Mouse (Mus musculus): ENCODE data around the gene Hoxc12.

Hoxc12 gene

DNA sequence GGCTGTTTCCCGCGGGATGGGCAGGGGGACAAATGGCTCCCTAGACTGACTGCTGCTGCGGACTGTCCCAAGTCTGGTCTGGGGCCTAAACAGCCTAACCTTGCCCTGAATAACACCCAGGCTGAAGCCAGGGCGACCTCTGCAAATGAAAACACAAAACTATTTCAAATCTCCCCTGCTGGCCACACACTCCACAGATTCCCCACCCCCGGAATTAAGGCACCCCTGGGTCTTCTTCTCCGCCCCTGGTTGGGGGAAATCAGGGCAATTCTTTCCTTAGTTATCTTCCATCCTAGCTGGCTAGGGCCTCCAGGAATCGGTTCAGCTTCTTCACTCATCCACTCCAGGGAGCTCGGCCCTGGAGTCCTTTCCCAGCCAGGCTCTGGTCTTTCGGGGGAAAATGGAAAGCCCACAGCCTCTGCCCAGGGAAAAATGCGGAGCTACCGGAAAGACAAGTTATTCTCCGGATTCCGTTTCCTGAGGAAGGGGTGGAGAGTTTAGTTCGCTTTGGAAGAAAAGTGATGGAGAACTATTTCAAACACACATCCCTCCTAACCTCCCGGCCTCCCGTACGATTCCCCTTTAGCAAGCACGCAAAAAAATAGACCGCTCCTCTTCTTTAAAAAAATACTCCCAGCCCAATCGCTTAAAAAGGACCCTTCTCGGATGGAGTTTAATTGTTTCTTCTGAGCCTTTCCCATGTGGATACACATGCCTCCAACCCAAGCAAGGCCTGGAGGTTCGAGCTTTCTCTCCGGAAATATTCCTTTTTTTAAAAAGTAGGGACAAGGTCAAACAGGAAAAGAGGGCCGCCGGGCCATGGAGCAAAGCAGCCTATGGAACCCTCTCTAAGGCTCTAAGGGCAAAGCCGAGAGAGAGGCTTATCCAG lies 28.7 kb downstream of the Hoxc12 start:
- no peak for DNase-seq

DNA sequence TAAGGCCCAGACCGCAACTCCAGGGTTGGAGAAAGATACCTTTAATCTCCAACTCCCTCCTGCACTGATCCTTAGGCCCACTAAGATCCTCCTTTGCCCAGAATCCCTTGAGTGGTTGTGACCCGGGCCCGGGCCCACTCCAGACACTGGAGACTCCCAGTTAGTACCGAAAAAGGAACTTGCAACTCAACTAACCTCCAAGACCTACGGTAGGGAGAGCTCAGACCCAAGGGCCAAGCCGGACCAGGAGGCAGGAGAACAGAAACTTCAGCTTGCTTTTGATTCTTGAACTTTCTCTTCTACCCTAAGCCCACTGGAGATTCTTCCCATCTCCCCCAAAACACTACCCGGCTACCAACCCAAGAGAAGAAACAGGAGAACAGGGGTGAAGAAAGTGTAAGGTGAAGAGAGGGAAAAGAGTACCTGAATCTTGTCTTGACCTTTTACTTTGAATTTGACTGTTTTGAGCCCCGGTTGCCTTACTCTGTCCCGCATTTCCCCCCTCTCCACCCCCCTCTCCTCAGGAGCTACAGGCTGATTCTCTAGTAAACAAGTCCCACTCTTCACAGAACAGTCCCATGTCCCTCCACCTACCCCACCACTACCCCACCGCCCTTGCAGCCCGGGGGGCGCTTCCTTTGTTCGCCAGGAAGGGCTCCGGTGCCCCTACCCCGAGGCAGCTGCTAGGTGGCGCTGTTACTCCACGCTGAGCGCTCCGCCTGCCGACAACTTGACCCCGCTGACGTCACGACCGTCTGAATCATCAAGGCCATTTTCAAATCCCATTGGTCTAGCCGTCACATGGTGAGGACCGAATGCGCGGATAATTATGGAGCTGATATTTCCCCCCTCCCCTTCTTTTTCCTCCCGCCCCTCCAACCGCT lies 29.6 kb downstream of the Hoxc12 start:
- peak; percentile 62 for DNase-seq

DNA sequence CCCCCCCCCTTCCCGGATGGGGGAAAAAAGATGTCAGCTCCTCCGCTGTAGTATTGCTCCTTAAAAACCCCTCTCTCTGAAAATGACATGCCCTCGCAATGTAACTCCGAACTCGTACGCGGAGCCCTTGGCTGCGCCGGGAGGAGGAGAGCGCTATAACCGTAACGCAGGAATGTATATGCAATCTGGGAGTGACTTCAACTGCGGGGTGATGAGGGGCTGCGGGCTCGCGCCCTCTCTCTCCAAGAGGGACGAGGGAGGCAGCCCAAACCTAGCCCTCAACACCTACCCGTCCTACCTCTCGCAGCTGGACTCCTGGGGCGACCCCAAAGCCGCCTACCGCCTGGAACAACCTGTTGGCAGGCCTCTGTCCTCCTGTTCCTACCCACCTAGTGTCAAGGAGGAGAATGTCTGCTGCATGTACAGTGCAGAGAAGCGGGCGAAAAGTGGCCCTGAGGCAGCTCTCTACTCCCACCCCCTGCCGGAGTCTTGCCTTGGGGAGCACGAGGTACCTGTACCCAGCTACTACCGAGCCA lies 30.3 kb downstream of the Hoxc12 start, which contains the start of gene Hoxc10:
Gene Hoxc10, plus strand, starts transcription at position 21 of the 536 bp plus-strand sequence.
- DNase-seq = no peak

DNA sequence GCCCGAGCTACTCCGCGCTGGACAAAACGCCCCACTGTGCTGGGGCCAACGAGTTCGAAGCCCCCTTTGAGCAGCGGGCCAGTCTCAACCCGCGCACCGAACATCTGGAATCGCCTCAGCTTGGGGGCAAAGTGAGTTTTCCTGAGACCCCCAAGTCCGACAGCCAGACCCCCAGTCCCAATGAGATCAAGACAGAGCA lies 30.7 kb downstream of the Hoxc12 start, which contains the start of gene Hoxc5:
Gene Hoxc5, plus strand, starts transcription at position 132 of the 199 bp plus-strand sequence.
- DNase-seq = no peak

DNA sequence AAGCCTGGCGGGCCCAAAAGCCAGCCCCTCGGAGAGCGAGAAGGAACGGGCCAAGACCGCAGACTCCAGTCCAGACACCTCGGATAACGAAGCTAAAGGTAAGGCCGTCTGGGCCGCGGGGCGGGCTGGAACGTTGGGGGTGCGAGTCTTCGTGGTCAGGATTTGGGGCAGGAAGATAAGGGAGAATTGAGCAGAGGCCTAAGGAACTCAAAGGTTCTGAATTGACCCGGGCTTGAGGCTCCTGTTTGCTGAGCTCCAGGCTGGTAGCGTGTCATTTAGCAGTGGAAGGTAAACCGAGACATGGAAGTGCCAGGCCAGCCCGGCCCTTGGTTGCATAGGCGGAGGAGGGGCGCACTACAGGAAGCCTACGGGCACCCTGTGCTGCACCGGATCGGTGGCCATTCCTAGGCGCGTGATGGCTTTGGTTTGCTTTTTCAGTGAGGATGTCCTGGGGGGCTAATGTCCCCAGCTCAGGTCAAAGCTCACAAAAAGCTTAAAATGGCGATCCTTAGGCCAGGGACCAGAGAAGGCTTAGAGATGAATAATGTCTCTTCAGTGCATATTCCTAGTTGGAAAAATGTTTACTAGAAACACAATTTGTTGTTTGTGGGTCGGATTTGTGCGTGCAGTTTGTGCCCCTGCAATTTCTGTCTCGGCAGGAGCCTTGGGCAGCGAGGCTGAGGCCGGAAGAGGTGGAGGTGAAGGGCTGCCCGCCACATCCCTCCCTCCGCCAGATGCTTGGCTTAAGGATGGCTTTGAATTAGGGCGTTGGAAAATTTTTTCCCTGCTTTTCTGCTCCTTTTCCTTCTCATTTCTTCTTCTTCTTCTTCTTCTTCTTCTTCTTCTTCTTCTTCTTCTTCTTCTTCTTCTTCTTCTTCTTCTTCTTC lies 31.2 kb downstream of the Hoxc12 start:
- no peak for DNase-seq

DNA sequence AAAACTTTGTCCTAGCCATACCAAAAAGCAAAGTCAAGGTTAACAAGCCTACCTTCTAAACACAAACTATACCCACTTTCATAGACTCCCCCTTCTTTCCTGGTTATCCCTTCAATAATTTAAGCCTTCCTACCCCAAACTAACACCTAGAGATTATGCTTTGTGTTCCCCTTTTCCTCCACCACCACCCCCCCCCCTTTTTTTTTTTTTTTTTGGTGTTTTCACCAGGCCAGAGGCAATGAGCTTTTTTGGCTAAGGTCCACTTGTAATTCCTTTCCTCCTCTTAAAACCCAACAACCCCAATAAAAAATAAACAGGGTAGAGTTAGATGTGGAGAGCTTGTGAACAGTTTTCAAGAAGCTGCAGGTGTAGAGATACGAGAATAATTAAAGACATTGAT lies 32.7 kb downstream of the Hoxc12 start:
- no peak for DNase-seq

DNA sequence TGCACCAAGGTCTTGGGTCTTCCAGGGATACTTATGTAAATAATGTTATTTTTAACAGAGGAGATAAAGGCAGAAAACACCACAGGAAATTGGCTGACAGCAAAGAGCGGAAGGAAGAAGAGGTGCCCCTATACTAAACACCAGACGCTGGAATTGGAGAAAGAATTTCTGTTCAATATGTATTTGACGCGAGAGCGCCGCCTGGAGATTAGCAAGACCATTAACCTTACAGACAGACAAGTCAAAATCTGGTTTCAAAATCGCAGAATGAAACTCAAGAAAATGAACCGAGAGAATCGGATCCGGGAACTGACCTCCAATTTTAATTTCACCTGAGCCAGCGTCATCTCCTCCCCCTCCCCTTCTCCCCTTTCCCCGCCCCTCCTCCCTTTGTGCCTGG lies 34.2 kb downstream of the Hoxc12 start:
- no peak for DNase-seq

DNA sequence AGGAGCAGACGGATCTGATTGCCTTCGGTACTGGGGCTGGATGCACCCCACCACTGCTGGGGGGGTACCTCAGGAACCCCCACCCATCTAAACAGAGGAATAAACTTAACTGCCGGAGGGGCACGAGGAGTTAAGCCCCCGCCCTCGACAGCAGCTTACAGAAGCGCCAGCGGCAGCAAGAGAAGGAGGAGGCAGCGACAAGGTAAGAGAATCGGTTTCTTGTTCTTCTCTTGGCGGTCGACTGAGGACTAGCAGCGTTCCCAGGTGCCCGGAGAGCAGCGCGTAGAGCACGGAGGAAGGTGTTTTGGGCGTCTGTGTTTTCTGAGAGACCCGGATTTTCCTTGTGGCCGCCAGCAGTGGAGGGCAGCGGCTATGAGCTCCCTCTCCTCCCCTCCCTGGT lies 35.7 kb downstream of the Hoxc12 start:
- DNase-seq = no peak

DNA sequence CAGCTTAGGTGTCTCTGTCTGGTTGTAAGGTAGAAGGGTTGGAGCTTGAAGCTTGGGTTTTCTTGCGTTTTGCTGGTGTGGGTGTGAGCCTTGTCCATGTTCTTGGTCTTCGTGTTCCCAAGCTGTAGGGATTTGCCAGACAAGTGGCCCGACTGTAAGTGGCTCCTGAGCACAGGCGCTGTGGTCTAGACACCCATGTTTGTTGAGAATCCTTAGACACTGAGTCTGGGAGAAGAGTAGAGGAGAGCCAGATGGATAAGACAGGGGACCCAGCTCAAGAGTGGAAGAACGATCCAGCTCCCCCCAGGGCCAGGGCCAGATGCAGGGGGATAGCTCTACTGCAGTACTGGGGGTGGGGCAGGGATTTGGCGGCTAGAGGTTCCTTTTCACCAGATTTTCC lies 36.2 kb downstream of the Hoxc12 start:
- no peak for DNase-seq

DNA sequence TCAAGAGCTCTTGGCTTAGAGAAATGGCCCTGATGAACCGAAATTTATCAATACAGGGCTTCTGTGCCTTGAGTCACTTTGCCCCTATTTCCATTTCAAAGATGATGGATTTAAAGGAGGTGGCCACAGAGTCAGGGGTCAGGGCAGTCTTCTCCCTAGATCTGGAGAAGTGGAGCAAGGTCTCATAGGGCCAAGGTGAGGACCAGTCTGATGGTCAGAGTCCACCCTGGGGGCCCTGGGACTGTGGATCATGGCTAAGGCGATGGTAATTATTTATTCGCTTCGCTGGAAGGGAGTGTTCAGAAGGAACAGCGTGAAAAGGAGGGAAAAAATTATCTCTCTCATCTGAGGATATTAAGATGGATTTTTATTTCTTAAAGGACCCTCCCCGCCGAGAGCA lies 38.5 kb downstream of the Hoxc12 start:
- DNase-seq = no peak

DNA sequence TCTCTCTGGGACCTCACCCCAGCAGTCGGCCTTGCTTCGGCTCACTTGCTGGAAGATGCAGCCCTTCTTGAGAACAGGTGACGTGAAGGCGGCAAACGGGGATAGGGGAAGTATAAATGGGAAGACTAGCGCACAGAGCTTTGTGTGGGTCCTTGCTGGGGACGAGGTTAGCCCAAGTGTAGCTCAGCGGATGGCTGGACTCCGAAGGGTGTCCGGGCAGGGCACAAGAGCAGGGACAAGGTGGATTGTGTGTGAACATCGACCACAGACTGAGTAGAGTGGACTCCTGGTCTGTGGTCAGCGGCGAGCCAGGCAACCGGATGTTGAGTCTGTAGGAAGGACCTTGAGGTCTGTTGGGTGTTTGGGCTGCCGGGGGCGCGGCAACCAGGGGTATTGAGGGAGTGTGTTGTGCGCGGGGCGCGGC lies 39.1 kb downstream of the Hoxc12 start:
- no peak for DNase-seq

DNA sequence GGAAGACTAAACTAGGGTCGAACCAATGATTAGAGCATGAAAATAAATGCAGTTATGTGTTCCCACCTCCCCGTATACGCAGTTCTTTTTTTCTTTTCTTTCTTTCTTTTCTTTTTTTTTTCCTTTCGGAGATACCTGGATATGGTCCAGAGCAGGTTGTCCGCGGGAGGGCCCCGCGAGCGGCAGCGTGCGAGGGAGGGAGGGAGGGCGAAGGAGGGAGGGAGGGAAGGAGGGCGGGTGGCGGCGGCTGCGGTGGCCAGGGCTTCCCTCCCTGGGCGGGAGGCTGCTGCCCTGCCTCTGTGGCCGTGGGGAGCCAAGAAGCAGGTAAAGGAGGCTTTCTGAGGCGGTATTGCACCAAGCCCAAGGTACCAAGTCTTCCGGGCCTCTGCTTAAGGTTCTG lies 39.6 kb downstream of the Hoxc12 start, which contains the start of gene Hoxc9:
Gene Hoxc9, plus strand, starts transcription at position 269 of the 400 bp plus-strand sequence.
- DNase-seq = no peak

DNA sequence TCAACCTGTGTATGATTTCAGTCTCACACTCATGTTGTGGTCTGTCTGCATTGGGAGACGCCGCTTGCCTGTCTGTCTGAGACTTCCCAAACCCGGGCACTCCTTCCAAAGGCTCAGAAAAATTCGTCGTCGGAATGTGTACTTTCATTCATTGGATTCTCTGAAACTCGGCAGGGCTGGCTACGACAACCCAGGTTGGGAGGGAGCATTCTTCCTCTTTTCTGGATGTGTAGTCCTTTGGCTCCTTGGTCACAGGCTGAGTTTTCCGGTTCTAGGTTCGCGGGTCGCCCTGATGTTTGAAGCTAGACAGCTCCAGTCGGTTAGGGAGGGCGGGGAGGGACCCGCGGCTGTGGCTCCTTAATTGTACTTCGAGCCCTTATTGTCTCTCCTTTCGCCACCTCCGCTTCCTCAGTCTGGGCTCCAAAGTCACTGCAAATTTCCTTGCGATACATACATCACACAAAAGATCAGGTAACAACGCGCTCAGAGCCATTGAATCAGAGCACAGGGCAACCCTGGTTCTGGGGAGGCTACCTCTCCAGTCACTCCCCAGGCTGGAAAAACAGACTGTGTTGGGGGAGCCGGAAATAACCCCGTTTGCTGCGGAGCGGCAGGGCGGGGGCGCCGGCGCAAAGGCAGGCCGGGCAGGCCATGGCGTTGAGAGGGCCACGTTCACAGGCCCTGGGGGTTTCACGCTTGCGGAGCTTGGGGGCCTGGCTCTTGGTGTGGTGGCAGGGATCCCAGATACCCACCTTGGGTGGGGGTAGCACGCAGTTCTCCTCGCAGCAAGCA lies 40.3 kb downstream of the Hoxc12 start:
- DNase-seq = no peak

DNA sequence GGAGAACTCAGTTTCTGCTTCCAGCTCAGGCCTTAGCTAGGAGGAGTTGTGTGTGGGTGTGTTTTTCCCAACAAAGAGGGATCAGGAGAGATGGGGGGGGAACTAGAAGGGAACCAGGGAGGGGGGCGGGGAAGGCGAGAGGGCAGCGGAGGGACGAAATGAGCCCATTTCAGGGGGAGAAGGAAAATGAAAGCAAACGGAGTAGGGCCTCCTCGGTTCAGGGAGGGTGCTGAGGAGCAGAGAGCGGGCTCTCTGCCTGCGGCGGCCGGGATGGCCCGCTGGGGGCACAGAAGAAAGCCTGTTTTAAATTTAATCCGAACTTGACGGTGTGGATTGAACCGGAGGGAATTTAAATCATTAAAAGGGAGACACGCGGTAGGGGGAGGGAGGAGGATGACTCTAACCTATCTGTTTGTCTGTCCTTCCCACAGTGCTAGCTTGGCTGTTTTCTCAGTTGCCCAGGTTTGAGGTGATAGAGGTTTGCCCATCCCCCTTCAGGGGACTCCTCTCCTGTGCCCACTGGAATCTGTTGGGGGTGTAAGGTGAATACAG lies 40.9 kb downstream of the Hoxc12 start:
- DNase-seq = no peak

DNA sequence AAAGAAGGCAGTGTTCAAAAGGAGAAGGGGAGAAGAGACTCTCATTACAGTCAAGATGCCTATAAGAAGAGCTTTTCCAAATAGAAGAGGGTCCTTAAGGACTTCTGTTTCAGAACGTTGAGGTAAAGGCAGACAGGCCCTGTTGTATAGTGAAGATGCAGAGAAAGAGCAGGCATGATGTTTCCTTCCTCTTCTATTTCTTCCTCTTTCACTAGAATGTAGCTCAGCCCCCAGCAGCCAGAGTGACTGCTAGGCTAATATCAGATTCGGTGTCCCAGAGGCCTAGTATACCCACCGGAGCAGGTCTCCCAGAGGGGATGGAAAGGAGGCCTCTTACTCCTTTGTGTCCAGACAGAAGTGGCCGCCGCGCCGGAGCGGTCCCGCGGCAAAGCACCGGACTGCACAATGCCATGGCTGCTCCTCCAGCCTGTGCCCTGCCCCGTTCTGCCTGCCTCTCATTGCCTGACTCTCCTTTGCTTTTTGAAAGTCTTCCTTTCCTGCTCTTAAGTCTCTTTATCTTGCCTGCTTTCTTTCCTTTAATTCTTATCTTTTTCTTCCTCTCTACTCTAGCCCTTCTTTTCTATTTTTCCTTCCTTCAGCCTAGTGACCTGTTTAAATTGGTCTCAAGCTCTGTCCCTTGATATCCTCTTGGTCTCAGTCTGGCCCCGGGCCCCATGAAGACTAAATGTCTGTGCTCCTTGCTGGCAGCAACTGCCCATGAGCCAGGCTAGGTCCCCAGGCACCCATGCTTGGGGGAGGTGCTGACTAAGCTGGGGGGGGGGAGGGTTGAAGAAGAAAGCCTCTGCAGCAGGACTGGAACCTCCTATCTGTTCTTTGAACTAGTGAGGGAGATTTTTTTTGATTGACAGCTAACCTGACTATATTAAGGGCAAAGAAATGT lies 42.3 kb downstream of the Hoxc12 start:
- DNase-seq = no peak

DNA sequence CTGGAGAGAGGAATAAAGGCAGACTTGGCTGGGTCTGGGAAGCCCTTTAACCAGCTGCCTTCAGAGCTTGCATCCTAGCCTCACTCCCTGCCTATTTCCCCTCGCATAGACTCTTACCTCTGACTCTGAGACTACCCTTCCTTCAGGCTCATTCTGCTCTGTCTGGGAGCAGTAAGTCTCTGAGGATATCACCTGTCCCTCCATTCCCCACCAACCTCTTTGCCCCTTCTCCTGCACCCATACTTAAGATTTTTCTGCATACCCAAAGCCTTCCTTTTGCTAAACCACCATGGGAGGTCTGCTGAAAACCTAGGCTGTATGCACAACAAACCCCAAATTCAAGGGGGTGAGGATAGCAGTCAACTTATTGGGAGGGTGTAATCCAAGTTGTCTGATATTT lies 43.4 kb downstream of the Hoxc12 start:
- DNase-seq = no peak

DNA sequence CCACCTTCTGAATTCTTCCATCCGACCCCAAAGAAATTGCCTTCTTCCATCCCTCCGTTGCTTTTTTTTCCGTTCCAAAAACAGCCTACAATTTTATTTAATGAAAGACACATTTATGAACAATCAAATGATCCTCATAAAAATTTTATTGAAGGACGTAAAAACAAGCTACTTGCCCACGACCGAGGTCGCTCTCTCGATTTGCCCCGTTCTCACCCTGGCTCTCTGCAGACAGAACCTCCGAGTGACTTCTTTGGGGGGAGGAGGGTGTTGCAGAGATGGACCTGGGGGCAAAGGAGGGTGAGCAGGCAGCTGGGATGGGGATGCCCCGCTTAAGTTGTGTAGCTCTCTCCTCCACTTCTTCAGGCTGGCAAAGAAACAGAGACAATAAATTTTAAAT lies 43.8 kb downstream of the Hoxc12 start:
- no peak for DNase-seq

DNA sequence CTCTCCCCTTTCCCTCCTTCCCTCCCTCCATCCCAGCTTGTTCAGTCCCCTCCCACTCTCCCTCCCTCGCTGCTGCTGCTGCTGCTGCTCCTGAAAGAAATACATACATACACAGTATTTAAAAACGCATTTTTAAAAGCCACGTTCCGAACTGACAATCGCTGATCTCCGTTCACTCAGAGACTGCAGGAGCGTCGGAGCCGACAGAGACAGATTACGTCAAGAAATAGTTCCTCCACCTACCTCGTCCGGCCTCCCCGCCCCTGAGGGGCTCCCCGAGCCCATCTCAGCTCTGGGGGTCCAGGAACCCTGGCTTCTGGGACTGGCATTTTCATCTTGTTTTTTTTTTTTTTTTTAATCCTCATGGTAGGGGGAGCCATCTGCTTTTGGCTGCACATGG lies 44.4 kb downstream of the Hoxc12 start:
- no peak for DNase-seq

DNA sequence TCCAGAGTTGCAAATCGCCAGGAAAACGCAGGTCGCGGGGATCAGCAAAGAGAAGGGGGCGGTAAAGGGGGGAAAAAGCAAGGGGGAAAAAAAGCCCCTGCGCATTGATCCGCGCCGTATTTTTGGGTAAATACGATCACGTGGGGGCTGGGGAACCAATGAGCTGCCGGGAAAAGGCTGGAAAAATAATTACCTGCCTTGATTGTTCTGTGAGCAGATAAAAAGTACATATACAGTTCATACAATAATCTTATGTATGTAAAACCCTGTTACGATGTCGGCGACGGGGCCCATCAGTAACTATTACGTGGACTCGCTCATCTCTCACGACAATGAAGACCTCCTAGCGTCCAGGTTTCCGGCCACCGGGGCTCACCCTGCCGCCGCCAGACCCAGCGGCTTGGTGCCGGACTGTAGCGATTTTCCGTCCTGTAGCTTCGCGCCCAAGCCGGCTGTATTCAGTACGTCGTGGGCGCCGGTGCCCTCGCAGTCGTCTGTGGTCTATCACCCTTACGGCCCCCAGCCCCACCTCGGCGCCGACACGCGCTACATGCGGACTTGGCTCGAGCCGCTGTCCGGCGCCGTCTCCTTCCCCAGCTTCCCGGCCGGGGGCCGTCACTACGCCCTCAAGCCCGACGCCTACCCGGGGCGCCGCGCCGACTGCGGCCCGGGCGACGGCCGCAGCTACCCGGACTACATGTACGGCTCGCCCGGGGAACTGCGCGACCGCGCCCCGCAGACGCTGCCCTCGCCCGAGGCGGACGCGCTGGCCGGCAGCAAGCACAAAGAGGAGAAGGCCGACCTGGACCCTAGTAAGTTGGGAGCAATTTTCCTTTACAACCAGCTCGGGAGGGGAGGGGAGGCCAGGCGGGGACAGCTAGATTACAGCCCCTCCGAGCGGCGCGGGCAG lies 45.1 kb downstream of the Hoxc12 start:
- DNase-seq = no peak

Measured in thymus, postnatal 14 days (tissue).